Mouse (Mus musculus) ovary, postnatal 36 days (tissue): ENCODE results near the gene Ell2.
"Not testable (repeated sequence)": the region's sequence is repeated elsewhere in the genome, so short reads cannot be mapped to it uniquely, and the experiment has no call there.

Source experiments
- DNase-seq: peaks from one replicate; pipeline ENCODE4 v3.0.0; 2022; ENCODE audit warnings: low spot score, mixed read lengths

The Ell2 gene

DNA sequence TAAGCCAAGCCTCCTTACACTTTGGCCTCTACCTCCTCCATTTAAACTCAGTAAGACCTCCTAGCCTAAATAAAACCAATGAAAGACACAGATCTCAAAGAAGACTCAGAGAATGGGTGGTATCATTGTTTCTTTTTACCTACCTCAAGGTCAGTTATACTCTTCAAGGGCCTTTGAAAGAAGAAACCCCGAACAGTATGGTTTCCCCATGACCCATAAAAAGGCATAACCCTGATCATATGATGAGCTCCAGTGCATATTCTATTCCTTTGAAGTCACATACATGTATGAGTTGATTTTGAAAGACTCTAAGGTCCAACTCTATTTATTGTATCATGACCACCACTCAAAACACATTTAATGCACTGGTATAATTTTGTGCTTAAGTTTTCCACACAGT, at the start of gene Ell2:
Gene Ell2, plus strand, starts transcription at position 301 of the 400 bp plus-strand sequence.
- no peak for DNase-seq

DNA sequence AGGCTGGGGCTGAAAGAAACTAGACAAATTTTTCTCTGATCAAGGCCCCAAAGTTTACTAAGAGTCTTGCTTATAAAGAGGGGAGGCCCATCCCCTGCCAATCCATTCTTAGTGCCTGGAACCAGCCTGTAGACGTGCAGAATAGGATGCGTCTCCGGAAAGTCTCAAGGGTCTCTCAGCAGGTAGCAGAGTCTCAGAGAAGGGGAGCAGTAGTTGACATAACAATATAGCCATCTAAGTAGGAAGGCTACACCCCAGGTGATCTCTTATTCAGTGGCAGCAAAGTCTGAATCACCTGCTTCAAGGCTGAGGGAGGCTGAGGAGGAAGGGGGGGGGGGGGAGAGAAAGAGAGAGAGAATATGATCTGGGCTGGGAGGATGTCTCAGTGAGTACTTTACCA, 21.1 kb upstream of the Ell2 start:
- DNase-seq: no peak

DNA sequence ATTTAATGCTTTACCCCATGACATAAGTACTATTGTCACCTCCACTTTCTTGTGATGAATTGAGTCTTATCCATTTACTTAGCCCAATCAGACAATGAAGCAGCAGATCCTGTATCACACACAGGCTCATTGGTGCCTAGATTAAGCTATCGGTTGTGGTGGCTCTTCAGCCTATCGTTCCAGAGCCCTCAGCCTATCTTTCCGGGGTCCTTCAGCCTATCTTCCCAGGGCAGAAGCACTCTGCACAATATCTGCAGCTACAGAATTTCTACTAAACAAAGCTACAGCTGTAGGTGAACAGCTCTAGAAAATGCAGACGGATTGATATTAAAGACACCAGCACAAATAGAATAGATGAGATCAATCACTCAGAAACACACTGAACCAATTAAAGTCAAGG, 19.6 kb upstream of the Ell2 start:
- DNase-seq: no peak

DNA sequence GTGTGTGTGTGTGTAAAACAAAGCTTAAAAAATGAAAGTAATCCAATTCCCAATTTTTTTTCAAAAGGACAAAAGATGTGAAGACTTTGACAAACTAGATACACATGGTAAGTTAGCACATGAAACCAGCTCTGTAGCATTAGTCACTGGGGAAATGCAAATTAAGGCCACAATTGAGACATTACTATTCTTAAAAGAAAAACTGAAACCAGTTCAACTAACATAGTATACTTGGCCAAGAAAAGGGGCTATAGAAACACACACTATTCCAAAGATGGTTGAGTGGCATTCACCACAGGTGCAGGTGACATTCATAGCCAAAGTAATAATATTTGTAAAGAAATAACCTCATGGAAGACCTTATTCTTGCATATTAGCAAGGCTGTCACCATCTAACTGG, 14.9 kb upstream of the Ell2 start:
- DNase-seq: no peak

DNA sequence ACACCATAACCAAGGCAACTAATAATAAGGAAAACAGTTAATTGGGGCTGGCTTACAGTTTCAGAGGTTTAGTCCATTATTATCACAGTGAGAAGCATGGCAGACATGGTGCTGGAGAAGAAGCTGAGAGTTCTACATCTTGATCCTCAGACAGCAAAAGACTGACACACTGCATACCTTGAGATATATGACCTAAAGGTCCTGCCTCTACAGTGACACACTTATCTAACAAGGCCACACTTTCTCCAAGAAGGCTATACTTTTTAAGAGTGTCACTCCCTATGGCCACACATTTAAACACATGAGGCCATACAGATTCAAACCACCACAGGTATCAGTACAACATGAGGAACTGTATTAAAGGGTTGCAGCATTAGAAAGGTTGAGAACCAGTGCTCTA, 13.5 kb upstream of the Ell2 start:
- no peak for DNase-seq

DNA sequence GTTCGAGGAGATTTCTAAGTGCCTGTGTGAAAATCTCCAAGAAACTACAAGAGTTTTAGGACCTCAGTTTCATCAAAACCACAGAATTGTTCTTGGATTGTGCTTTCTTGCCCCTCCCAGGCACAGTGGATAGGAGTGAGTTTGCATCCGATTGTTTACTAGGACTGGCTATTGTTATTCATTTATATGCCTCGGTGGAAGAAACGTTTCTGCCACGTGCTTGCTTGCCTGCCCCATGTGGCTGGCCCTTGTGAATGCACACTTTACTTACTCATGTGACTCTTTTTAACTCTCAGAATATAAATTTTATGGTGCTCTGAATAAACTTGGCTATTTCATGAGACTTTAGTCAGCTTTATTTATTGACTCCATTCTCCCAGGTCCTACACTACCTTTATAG, 3.7 kb upstream of the Ell2 start:
- no peak for DNase-seq

DNA sequence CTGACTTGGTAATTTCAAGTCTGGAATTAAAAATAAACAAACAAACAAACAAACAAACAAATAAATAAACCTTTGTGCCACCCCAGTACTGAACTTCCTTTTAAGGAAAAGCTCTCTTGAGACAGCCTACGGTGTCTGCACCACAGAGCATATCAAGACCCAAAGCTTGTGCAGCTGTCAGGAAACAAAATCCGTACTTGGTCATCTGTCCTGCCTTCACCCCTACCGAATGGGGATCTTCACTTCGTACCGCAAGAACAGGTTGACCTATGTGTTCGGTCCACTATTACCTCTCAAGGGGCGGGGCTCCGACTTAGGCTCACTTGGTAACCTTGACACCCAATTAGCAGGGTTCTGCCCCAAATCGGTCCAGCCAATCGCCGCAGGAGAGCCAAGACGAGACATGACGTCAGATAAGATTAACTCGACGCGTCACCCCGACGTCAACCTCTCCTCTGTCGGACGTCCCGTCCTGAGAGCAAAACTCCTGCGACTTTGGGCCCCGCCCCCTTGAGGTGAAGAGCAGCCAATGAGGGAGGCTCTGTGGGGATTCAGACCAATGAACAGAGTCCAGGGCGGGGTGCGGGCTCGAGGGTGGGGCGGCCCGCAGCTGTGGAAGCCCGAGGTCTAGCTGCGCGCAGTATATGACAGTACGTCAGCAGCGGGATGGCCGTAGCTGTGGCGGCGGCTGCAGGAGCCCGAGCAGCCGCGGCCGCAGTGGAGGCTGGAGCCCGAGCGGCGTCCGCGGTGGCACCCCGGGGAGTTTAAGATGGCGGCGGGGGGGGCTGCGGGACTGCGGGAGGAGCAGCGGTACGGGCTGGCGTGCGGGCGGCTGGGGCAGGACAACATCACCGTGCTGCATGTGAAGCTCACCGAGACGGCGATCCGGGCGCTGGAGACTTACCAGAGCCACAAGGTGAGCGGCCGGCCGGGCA, 592 bp downstream of the Ell2 start:
- peak; percentile 88 for DNase-seq

DNA sequence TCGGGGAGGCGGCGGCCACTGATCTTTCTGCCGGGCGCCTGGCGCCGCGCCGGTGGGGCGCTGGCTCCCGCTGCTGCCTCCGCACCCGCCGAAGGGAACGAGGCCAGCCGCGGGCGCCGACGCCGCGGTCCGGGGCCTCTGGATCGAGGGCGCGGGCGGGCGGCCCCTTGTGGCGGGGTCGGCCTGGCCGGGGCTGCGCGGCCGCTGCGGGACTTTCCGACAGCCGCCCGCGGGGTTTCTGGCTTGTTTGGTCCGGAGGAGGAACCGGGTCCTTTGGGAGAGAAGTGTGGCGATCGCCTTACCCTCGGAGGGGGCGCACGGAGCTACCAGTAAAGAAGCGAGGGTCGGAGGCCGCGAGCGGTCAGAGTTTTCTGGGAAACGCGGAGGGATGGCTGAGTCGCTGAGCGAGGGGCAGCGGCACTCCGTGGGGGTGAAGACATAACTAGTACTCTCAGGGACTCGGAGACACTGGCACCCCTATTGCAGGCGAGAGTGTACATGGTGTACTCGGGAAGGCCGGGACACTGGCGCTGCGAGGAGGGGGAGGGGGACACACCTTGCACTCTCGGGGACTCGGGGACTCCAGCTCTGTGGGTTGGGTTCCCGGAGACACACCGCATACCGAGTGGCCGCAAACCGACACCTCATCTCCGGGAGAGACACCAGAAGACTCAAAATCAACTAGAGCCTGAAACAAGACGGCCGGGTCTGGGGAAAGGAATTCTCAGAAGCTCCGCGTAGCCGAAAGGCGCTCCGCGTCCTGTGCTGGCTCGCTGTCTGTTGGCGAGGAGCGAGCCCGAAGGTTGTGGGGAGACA, 1.5 kb downstream of the Ell2 start:
- peak; percentile 64 for DNase-seq

DNA sequence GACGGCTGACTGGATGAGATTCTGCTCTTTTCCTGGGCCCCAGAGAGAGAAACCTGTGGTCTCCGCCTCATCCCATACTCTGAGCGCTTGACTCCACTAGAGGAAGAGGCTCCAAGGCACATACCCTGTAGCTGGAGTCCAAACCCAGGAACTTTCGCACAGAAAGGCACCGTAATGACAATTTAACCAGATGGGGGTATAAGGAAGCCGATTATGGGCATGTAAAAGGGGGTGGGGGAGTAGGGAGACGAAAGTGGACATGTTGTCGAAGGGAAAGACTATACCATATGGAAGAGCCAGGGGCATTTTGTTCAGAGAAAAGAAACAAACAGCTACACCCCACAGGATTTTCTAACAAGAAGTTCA, 2.1 kb downstream of the Ell2 start:
- no peak for DNase-seq

DNA sequence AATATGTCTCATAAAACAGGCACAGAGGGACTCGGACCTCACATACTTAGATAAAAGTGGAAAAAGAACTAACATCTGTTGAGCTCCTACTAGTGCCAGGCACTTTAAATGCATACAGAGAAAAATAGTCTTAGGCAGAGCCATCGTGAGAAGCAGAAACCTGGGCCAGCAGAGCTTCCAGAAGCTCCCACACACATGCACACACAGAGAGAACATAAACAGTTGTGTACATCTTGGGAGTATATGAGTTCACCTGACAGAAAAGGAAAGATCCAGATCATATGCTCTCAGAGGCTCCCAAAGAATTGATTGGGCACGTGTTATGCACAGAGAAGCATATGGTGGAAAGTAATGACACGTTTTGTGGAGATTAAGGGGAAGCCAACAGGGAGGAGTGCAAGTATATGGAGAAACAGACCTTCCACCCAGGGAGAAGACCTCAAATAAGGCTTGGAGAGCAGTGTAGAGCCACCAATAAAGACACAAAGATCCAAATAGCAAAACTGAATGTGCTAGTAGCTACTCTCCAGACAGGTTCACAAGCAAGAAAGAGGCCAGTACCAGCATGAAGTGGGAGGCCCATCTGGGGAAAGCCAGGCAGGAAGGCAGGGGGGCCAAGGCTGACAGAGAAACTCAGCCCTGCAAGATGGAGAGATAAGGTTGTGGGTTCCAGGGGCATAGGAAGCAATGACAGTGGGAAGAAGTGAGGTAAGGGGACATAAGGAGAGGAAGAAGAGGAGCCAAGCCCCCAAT, 2.6 kb downstream of the Ell2 start:
- no peak for DNase-seq

DNA sequence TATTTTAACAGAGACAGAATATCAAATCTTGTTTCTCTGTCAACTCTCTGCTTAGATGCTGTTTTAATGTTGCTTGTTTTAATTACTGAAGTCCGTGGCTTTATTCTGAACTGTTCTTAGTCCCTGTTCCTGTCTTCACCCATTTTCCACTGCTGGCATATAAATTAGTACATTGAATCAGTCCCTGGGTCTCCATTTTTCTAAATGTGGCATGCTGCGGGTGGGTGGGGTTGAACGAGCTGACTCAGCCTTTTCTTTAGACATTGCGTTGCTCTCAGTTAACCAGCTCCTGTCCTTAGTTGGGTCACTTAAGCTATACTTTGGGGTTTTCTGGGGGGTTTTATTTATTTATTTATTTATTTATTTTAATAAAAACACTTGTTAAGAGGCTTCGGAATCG, 3.6 kb downstream of the Ell2 start:
- no peak for DNase-seq

DNA sequence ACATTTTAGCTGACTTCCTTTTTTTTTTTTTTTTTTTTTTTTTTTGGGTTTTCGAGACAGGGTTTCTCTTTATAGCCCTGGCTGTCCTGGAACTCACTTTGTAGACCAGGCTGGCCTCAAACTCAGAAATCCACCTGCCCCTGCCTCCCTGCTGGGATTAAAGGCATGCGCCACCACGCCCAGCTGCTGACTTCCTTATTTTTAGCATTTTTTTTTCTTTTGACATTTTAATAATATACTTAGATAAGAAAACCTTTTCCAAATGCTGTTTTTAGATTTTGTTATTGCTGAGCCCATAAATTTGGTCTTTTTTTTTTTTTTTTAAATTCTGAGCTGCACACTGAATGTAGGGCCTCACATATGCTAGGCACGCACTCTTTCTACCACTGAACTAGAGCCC, 5.0 kb downstream of the Ell2 start:
- not testable (repeated sequence) for DNase-seq

DNA sequence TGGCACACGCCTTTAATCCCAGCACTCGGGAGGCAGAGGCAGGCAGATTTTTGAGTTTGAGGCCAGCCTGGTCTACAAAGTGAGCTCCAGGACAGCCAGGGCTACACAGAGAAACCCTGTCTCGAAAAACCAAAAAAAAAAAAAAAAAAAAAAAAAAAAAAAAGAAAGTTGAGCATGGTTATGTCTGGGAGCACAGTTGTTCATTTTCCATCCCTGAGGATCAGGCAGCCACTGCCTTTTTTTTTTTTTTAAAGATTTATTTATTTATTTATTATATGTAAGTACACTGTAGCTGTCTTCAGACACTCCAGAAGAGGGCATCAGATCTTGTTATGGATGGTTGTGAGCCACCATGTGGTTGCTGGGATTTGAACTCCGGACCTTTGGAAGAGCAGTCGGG, 6.0 kb downstream of the Ell2 start:
- DNase-seq: not testable (repeated sequence)

DNA sequence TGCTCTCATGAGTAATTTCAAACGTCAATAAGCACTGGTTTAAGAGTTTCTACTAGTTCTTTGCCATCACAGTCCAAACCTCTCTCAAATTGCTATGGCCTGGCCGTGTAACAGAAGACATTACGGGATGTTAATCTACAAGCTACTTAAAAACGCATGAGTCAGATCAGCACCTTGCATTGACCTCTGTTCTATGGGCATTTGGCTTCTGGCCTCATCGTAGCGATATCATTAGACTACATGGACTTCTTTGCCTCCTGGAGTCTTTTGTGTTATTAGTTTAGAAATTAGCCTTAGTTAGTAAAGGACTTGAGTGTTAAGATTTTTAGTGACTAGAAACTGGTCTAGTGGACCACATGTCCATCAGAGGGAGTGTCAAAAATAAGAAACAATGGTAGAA, 7.8 kb downstream of the Ell2 start:
- DNase-seq: no peak

DNA sequence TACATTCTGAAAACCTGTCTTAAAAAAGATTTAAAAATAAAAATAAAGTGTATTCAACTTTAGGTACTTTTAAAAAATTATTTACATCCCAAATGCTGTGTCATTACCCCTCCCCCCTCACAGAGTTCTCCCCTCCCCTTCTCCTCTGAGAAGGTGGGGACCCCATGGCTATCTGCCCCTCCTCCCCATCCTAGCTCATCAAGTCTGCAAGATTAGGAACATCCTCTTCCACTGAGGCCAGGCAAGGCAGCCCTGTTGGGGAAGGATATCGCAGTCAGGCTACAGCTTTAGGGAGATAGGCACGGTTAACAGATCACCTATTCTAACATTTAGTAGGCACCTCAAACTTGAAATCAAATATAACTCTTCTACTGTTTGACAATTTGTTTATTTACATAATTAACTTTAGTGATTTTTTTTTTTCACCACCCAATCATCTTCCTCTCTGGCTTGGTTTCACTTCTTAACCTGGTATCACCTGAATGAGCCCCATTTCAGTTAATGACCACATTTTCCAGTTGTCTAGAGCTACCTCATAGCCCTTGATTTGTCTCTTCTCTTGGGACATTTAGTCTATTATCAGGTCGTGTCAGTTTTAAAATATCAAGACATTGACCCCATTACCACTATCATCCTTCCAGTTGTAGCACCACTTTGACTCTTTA, 11.2 kb downstream of the Ell2 start:
- DNase-seq: no peak

DNA sequence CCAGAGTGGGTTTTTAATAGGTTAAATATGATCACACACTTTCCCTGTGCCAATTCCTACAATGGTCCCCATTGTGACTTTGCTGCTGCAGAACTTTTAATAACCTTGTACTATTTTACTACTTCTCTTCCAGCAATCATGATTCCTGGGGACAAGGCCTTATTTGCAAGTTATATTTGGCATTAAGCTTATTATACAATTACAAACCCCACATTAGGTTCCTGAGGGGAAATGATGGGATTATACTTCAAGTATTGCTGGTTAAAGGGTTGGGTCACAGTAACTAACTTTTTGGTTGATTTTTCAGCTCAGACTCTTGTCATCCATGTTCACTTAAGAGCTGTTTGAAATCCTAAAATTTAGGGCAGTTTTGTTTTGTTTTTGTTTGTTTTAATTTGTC, 11.8 kb downstream of the Ell2 start:
- no peak for DNase-seq

DNA sequence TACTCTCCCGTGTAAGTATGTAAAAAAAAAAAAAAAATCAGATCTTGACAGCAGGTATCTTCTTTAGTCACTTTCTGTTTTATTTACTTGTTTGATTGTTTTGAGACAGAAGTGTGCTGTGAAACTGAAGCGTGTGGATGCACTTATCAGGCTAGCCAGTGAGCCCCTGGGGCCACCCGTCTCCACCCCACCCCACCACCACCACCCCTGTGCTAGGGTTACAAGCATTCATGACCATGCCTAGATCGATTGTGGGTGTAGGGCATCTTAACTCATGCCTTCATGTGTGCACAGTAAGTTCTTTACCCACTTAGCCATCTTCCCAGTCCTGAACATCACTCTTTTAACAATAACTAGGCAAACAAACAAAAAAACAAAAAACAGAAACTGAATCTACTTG, 13.1 kb downstream of the Ell2 start:
- no peak for DNase-seq

DNA sequence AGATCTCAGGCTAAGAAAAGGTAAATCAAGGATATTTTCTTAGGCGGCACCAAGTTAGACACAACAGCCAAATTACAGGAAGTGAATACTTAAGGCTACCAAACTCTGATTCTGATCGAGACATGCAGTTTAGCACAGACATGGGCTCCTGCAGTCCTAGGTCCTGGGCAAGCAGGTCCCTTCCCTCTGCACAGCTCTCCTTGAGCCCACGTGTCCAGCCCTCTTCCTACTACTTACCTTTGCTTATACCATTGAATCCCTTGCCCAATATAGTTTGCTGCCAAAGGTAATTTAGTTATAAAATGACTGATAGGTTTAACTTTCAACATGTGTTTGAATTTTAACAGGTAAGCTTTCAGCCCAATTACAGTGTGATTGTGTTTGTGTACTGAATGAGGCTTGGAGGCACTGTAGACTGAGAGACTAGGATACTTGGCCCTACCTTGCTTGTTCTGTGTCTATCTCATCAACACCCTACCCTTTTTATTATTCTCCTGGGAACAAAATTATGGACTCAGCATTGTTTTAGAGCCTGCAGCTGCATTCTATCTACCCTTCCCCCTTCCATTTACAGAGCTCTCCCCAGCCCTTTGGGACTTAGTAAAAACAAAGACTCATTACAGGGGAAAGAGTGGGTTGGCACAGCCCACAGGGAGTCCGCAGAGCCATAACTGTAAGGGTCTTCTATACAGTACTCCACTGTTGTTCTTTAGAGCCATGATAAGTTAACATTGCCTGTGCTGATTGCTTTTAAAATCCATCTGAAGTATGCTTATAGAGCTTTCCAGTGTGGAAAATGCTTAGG, 20.2 kb downstream of the Ell2 start:
- DNase-seq: no peak

DNA sequence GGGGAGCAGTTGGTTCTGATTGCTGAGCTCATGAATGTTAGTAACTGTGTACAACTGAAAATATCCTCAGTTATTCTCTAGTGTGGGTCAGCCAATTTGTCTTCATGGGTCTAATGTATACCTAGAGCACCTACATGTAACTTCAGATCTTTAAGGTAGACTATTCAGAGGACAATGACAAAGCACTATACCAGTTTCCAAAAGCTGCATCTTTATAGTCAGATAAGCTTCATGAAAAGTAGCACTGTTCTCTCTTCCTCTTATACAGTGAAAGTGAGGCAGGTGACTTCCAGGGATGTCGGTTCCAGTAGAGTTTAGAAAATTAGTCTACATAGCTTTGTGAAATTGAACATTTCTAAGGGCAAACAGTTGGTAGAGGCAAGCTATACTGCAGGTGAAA, 21.4 kb downstream of the Ell2 start:
- DNase-seq: no peak

DNA sequence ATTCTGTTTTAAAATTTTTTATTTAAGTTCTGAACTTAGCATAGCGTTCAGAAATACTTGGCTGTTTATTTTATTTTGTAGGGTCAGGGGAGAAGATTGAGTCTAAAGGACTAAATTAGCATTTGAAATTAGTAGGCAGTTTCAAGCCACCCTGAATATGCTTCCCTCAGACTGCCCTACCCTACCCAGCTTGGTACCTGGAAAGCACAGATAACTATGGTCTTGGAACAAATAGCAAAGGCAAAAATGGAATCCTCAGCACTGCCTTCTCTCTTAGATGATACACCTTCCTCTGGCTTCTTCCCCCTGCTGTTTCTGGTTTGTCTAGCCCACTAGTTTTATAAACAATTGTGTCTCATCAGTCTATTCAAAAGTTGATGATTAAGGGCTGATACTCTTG, 23.3 kb downstream of the Ell2 start:
- DNase-seq: no peak

DNA sequence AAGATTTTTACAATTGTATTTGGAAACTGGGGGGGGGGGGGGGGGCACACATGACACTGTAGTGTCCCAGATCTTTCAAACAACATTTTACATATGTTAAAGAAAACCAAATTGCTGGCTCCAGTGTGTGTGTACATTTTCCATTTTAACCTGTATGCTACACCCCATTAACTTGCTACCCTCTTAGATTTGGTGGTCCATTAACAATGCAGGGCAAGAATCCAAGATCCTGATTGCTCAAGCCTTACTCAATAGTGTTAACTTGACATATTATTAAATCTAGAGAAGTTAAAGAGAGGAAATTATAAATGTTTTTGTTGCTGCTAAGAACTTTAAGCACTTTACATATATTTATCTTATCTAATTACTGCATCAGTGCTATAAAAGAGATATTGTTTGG, 24.2 kb downstream of the Ell2 start:
- no peak for DNase-seq
